Mouse (Mus musculus): Measurements from ENCODE around the gene Gm11168.
"Not testable (repeated sequence)": the region's sequence is repeated elsewhere in the genome, so short reads cannot be mapped to it uniquely, and the experiment has no call there.

Gene Gm11168

DNA sequence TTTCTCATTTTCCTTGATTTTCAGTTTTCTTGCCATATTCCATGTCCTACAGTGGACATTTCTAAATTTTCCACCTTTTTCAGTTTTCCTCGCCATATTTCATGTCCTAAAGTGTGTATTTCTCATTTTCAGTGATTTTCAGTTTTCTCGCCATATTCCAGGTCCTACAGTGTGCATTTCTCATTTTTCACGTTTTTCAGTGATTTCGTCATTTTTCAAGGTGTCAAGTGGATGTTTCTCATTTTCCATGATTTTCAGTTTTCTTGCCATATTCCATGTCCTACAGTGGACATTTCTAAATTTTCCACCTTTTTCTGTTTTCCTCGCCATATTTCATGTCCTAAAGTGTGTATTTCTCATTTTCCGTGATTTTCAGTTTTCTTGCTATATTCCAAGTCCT is 22.5 kb downstream of the Gm11168 start:
- DNase-seq, result peak; percentile 37

DNA sequence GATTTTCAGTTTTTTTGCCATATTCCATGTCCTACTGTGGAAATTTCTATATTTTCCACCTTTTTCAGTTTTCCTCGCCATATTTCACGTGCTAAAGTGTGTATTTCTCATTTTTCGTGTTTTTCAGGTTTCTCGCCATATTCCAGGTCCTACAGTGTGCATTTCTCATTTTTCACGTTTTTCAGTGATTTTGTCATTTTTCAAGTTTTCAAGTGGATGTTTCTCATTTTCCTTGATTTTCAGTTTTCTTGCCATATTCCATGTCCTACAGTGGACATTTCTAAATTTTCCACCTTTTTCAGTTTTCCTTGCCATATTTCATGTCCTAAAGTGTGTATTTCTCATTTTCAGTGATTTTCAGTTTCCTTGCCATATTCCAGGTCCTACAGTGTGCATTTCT is 23.0 kb downstream of the Gm11168 start:
- not testable (repeated sequence) for DNase-seq

DNA sequence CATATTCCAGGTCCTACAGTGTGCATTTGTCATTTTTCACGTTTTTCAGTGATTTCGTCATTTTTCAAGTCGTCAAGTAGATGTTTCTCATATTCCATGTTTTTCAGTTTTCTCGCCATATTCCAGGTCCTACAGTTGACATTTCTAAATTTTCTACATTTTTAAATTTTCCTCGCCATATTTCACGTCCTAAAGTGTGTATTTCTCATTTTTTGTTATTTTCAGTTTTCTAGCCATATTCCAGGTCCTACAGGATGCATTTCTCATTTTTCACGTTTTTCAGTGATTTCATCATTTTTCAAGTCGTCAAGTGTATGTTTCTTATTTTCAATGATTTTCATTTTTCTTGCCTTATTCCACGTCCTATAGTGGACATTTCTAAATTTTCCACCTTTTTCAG is 23.6 kb downstream of the Gm11168 start:
- DNase-seq, result not testable (repeated sequence)

- not testable (repeated sequence) for DNase-seq
These were observed 24.1 kb downstream of the Gm11168 start for GRCm38 (mm10) chr9:3027200-3027599.

GRCm38 (mm10) chr9:3029276-3030000 is 26.3 kb downstream of the Gm11168 start:
- DNase-seq, result not testable (repeated sequence)

GRCm38 (mm10) chr9:3030677-3031318 is 27.7 kb downstream of the Gm11168 start:
- not testable (repeated sequence) for DNase-seq

DNA sequence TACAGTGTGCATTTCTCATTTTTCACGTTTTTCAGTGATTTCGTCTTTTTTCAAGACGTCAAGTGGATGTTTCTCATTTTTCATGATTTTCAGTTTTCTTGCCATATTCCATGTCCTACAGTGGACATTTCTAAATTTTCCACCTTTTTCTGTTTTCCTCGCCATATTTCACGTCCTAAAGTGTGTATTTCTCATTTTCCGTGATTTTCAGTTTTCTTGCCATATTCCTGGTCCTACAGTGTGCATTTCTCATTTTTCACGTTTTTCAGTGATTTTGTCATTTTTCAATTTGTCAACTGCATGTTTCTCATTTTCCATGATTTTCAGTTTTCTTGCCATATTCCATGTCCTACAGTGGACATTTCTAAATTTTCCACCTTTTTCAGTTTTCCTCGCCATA is 31.2 kb downstream of the Gm11168 start, which contains the start of gene Gm17535:
TSS of gene Gm17535 (plus strand) at position 301 of the 400 bp plus-strand sequence.
- DNase-seq, result not testable (repeated sequence)

- DNase-seq, result not testable (repeated sequence)
These were observed 33.4 kb downstream of the Gm11168 start, which contains the start of gene Gm10715 for GRCm38 (mm10) chr9:3036577-3036976. Gene Gm10715 (plus strand): TSS chr9:3036877.

- not testable (repeated sequence) for DNase-seq
These were observed 35.0 kb downstream of the Gm11168 start for GRCm38 (mm10) chr9:3038161-3038560.
